Mouse (Mus musculus): ENCODE data around the gene Nlk. TPM values are rescaled to one million over a fixed set of nuclear protein-coding genes. Genes with fewer than 3 reads are reported as not detected.
"Not testable (repeated sequence)": the region's sequence is repeated elsewhere in the genome, so short reads cannot be mapped to it uniquely, and the experiment has no call there.

Nlk gene
- total RNA-seq, 2 experiments from 2014 or later, result 6.5 to 8.6 TPM

- DNase-seq, result no peak
Observed at GRCm38 (mm10) chr11:78594271-78594964, 102.8 kb downstream of the Nlk start.

- DNase-seq, result not testable (repeated sequence)
Observed at GRCm38 (mm10) chr11:78587677-78588076, 109.5 kb downstream of the Nlk start.

- DNase-seq, result no peak
Observed at GRCm38 (mm10) chr11:78586099-78586498, 111.1 kb downstream of the Nlk start.

- DNase-seq, result no peak
Observed at GRCm38 (mm10) chr11:78582848-78583247, 114.3 kb downstream of the Nlk start.

GRCm38 (mm10) chr11:78574975-78575374 lies 122.2 kb downstream of the Nlk start:
- no peak for DNase-seq

- no peak for DNase-seq
Observed at GRCm38 (mm10) chr11:78574536-78574935, 122.6 kb downstream of the Nlk start.

- DNase-seq, result not testable (repeated sequence)
Observed at GRCm38 (mm10) chr11:78574031-78574430, 123.1 kb downstream of the Nlk start.

- DNase-seq, result no peak
Observed at GRCm38 (mm10) chr11:78571854-78572253, 125.3 kb downstream of the Nlk start.

GRCm38 (mm10) chr11:78571441-78571840 lies 125.7 kb downstream of the Nlk start:
- no peak for DNase-seq

- no peak for DNase-seq
Observed at GRCm38 (mm10) chr11:78569806-78570205, 127.4 kb downstream of the Nlk start.

GRCm38 (mm10) chr11:78568827-78569226 lies 128.3 kb downstream of the Nlk start:
- no peak for DNase-seq

GRCm38 (mm10) chr11:78567614-78568013 lies 129.6 kb downstream of the Nlk start:
- DNase-seq, result no peak

GRCm38 (mm10) chr11:78566775-78567174 lies 130.4 kb downstream of the Nlk start:
- no peak for DNase-seq

GRCm38 (mm10) chr11:78560447-78560846 lies 136.7 kb downstream of the Nlk start:
- peak; percentile 45 for DNase-seq

- DNase-seq, result no peak
Observed at GRCm38 (mm10) chr11:78557241-78557640, 139.9 kb downstream of the Nlk start.

GRCm38 (mm10) chr11:78556070-78556469 lies 141.1 kb downstream of the Nlk start:
- DNase-seq, result no peak

GRCm38 (mm10) chr11:78555623-78556022 lies 141.6 kb downstream of the Nlk start:
- DNase-seq, result no peak

GRCm38 (mm10) chr11:78551059-78551398 lies 146.1 kb downstream of the Nlk start:
- DNase-seq, result no peak

- DNase-seq, result peak; percentile 89
Observed at GRCm38 (mm10) chr11:78550168-78551058, 146.8 kb downstream of the Nlk start, which contains the start of gene Tmem97. Tmem97 (minus strand) TSS chr11:78550777.

- no peak for DNase-seq
Observed at GRCm38 (mm10) chr11:78549491-78549987, 147.6 kb downstream of the Nlk start.

GRCm38 (mm10) chr11:78547718-78548460 lies 149.3 kb downstream of the Nlk start:
- DNase-seq, result no peak

- no peak for DNase-seq
Observed at GRCm38 (mm10) chr11:78545181-78545580, 152.0 kb downstream of the Nlk start.
